19 mouse cellular contexts compared by ENCODE assay signal in the genomic region with DNA sequence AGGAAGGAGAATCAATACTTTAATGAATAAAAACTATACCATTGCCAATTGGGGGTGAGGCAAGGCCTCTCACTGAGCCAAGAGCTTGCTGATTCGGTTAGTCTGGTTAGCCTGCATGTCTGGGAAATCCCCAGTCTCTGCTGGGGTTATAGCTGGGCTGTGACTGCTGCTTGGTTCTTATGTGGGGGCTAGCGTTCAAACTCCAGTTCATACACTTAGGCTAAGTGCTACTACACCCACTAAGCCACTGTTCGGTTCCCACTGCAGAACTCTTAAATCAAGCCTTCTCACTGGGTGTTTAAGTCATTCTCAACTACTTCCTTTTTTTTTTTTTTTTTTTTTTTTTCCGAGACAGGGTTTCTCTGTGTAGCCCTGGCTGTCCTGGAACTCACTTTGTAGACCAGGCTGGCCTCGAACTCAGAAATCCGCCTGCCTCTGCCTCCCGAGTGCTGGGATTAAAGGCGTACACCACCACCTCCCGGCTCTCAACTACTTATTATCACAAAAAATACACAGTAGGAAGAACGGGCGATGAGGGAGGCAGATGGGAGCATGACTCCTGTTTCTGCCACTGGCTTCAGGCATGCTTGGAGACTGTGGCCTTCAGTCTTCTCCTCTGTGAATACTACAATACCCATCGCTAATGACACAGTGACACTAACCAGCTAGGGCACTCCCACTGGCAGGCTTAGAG. TPM values are rescaled to one million over a fixed set of nuclear protein-coding genes. Genes with fewer than 3 reads are reported as not detected.
DNase-seq lines count a peak whose midpoint lies in the region; ATAC-seq and TF ChIP-seq lines count a peak whose summit lies in the region.
"Had no signal": no experiment of that assay in that cellular context is flagged by ENCODE, and none has a peak within 500 bp of the region (broad histone marks: within the 10 kb centered on the region; RNA-seq: fewer than 3 reads in every experiment).

No protein-coding gene starts in this region.

- ATAC-seq in hematopoietic stem cell, adult 5-6 weeks (replicated peaks in 1 of 2; ENCODE audit: insufficient read depth in 1 of 2, low FRiP score in 2 of 2, low TSS enrichment in 1 of 2, low read depth in 1 of 2, poor library complexity in 2 of 2, severe bottlenecking in 2 of 2) = peak; percentile 58 to 59; a peak in 3 of 4 replicates
- no peak for ATAC-seq in midbrain, embryonic 16.5 days

- no peaks in the 10 kb centered on the region for H3K79me2 ChIP-seq in MEL (ENCODE audit: control insufficient read depth, insufficient read depth, low read length, poor library complexity)

- TF ChIP-seq EP300 in MEL (IDR thresholded peaks at IDR 0.05; ENCODE audit: low read depth in 1 of 2, low read length in 2 of 2) = no peak

- no peak for TF ChIP-seq RAD21 in MEL (IDR thresholded peaks at IDR 0.05; ENCODE audit: low read depth, low read length)

- DNase-seq in CD4-positive helper T cell, adult 2 months (ENCODE audit: low read depth, low spot score) = peak; percentile 36
- peak; percentile 31 for DNase-seq in MEL (ENCODE audit: low read depth, low spot score)
- peak; percentile 27 to 51 for DNase-seq in natural killer cell, adult 2 months (ENCODE audit: low spot score in 2 of 2)
- no peak for DNase-seq in MN1 (ENCODE audit: low spot score)
- DNase-seq in left cerebral cortex, adult 8-10 months (ENCODE audit: low spot score in 2 of 2) = no peak
- DNase-seq: cerebellum, adult 11 months; cerebellum, postnatal 25 days; heart, adult 18-20 months; heart, postnatal 36 days; kidney, adult 11 months had no signal

- WGBS in midbrain, embryonic 16.5 days = 87% methylated on average over 10 of the region's 12 CpGs

- TF ChIP-seq CTCF in MEL (IDR thresholded peaks at IDR 0.05 in 2 of 3, conservative IDR thresholded peaks at IDR 0.05 in 1 of 3; ENCODE audit: control insufficient read depth in 1 of 3, insufficient read depth in 1 of 3, low read depth in 2 of 3, low read length in 3 of 3, poor library complexity in 1 of 3, severe bottlenecking in 1 of 3) = no peak

- H3K27me3 ChIP-seq in MEL (ENCODE audit: control insufficient read depth in 1 of 2, insufficient read depth in 2 of 2, low read length in 2 of 2) = peaks cover 0 to 1% of the 10 kb centered on the region in 2 experiments; a peak in 3 of 4 replicates
- no peaks in the 10 kb centered on the region for H3K27me3 ChIP-seq in midbrain, embryonic 16.5 days (ENCODE audit: control insufficient read depth, insufficient read depth, low read depth, low read length)
- H3K27me3 ChIP-seq: forebrain, embryonic 12.5 days; heart, embryonic 13.5 days; hindbrain, embryonic 15.5 days; lung, embryonic 15.5 days; neural tube, embryonic 12.5 days had no signal

- no peaks in the 10 kb centered on the region for H3K36me3 ChIP-seq in MEL (ENCODE audit: control insufficient read depth in 1 of 2, insufficient read depth in 2 of 2, low read length in 2 of 2)
- no peaks in the 10 kb centered on the region for H3K36me3 ChIP-seq in midbrain, embryonic 16.5 days (ENCODE audit: control insufficient read depth, insufficient read depth, low read length)
- H3K36me3 ChIP-seq: forebrain, embryonic 12.5 days; heart, embryonic 13.5 days; hindbrain, embryonic 15.5 days; lung, embryonic 15.5 days; neural tube, embryonic 12.5 days had no signal

- H3K9ac ChIP-seq in MEL (ENCODE audit: control insufficient read depth, low read depth, low read length, poor library complexity, severe bottlenecking) = no peak overlapping the region
- no peak overlapping the region for H3K9ac ChIP-seq in midbrain, embryonic 16.5 days (ENCODE audit: low read depth, low read length)
- H3K9ac ChIP-seq: forebrain, embryonic 12.5 days; heart, embryonic 13.5 days; hindbrain, embryonic 15.5 days; liver, embryonic 14.5 days; lung, embryonic 15.5 days; neural tube, embryonic 12.5 days had no signal

- no peak overlapping the region for H3K4me2 ChIP-seq in midbrain, embryonic 16.5 days (ENCODE audit: low read length)
- H3K4me2 ChIP-seq: forebrain, embryonic 12.5 days; heart, embryonic 13.5 days; hindbrain, embryonic 15.5 days; lung, embryonic 15.5 days; neural tube, embryonic 12.5 days had no signal

- no peaks in the 10 kb centered on the region for H3K4me1 ChIP-seq in MEL (ENCODE audit: control insufficient read depth in 1 of 2, insufficient read depth in 2 of 2, low read length in 2 of 2)
- no peaks in the 10 kb centered on the region for H3K4me1 ChIP-seq in midbrain, embryonic 16.5 days (ENCODE audit: control insufficient read depth, insufficient read depth, low read length)
- H3K4me1 ChIP-seq: forebrain, embryonic 12.5 days; hindbrain, embryonic 15.5 days; neural tube, embryonic 12.5 days had no signal

- no peaks in the 10 kb centered on the region for H3K9me3 ChIP-seq in MEL (replicated peaks; ENCODE audit: insufficient read depth, low read length)
- H3K9me3 ChIP-seq in midbrain, embryonic 16.5 days (replicated peaks; ENCODE audit: control insufficient read depth, low read length, poor library complexity, severe bottlenecking) = no peaks in the 10 kb centered on the region; the same call in 1 of the 2 replicates
- H3K9me3 ChIP-seq: hindbrain, embryonic 15.5 days; lung, embryonic 15.5 days; neural tube, embryonic 12.5 days had no signal

- no peak for TF ChIP-seq POLR2A in MEL (IDR thresholded peaks at IDR 0.05; ENCODE audit: control insufficient read depth in 1 of 2, insufficient read depth in 1 of 2, low read depth in 1 of 2, low read length in 2 of 2, poor library complexity in 1 of 2)

- no peak overlapping the region for H3K27ac ChIP-seq in MEL (ENCODE audit: control insufficient read depth, low read depth, low read length)
- H3K27ac ChIP-seq in midbrain, embryonic 16.5 days (ENCODE audit: low read length) = no peak overlapping the region
- H3K27ac ChIP-seq: forebrain, embryonic 12.5 days; heart, embryonic 13.5 days; hindbrain, embryonic 15.5 days; liver, embryonic 14.5 days; lung, embryonic 15.5 days; macrophage; neural tube, embryonic 12.5 days had no signal

- no peak overlapping the region for H3K4me3 ChIP-seq in MEL (ENCODE audit: control insufficient read depth in 1 of 2, insufficient read depth in 1 of 2, low read depth in 2 of 2, low read length in 2 of 2)
- H3K4me3 ChIP-seq in midbrain, embryonic 16.5 days (ENCODE audit: low read depth, low read length) = no peak overlapping the region
- H3K4me3 ChIP-seq: forebrain, embryonic 12.5 days; heart, embryonic 13.5 days; hindbrain, embryonic 15.5 days; lung, embryonic 15.5 days; neural tube, embryonic 12.5 days had no signal

TF ChIP-seq in MEL, 35 proteins besides CTCF, POLR2A, EP300 and RAD21:
- TF ChIP-seq ZNF384 (IDR thresholded peaks at IDR 0.05; ENCODE audit: low read depth, low read length) = peak; percentile 88
- TF ChIP-seq SMC3 (IDR thresholded peaks at IDR 0.05; ENCODE audit: low read depth, low read length) = no peak
TF ChIP-seq in MEL: peak in this region for 1.

RNA-seq across cellular contexts. Expression of gene Stk24, which starts 37.0 kb away (rescaled TPM):
- 60.5 and 62.5 TPM in 2 replicates for total RNA-seq in MEL (2012; rRNA removed)
- polyA plus RNA-seq in MEL (2012; ENCODE audit: insufficient read depth in 1 of 2, insufficient read length in 2 of 2, low read depth in 1 of 2, low replicate concordance in 2 of 2, missing spikeins in 1 of 2) = 10 to 100 TPM in 1 of 2 experiments, not detected in 1; 79.3 TPM
- total RNA-seq in hematopoietic stem cell, adult 5-6 weeks (2017) = 85.3 and 102 TPM in 2 replicates
- polyA plus RNA-seq in midbrain, embryonic 16.5 days (2015; fragmentation: Nextera tagmentation; extraction: Ambion mirVana) = 14.5 and 16.1 TPM in 2 replicates
- 10 to 100 TPM; 62.3 to 71.6 (median 64.9) TPM for total RNA-seq in left cerebral cortex, adult 8-10 months (2022)

Comparison
In these comparisons a context has a peak if more than half of its experiments do, and no peak if none do; other contexts are left out.
1. DNase-seq: peak in CD4-positive helper T cell, adult 2 months (single experiment), MEL (single experiment) and natural killer cell, adult 2 months (2 of 2); none in MN1 (single experiment) and left cerebral cortex, adult 8-10 months (0 of 2).